Mouse (Mus musculus): ENCODE results near the gene Cltb.

The Cltb gene

GRCm38 (mm10) chr13:54565201-54565581 is 46.0 kb downstream of the Cltb start, which contains the start of gene 4833439L19Rik:
4833439L19Rik (minus strand) TSS chr13:54565435.
- in situ Hi-C loops (cut with MboI; ENCODE audit: low sequenced_read_pairs) = no loop called here

GRCm38 (mm10) chr13:54564232-54565200 is 46.6 kb downstream of the Cltb start:
- in situ Hi-C loops (cut with MboI; ENCODE audit: low sequenced_read_pairs) = no loop called here

DNA sequence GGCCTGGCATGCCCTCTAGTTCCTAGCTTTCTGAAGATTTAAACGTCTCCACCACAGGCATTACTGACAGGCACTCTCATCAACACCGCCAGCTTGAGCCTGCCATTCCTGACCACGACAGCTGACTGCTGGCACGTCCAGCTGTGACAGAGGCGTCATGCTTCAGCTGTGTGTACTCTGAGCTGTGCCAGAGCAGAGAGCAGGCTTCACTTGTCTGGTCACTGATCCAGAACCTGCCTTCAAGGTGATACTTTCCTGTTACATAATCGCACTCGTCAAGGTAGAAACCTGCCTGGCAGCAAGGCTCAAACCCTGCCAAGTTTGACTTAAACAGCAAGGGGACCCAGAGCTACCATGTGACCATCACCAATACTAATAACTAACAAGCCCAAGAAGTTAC is 48.6 kb downstream of the Cltb start:
- in situ Hi-C loops (cut with MboI; ENCODE audit: low sequenced_read_pairs) = no loop called here

DNA sequence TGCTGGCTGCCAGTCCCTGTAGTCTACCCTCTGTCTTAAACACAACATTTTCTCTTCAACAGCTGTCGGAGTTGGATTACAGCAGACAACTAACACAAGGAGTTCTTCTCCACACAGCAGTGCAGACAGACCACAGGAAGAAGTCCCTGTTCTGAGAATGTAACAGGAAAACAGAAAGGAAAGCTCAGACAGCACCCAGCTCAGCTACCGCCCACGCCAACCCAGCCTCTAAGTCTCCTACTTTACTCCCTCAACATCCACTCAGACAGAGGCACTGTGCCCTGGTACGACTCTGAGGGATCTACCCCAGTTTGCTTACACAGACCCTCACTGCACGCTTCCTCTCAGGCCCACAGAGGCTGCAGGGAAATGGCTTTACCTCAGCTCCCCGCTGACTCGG is 50.5 kb downstream of the Cltb start:
- in situ Hi-C loops (cut with MboI; ENCODE audit: low sequenced_read_pairs) = no loop called here

- in situ Hi-C loops (cut with MboI; ENCODE audit: low sequenced_read_pairs) = no loop called here
Measured at GRCm38 (mm10) chr13:54559656-54560055, 51.5 kb downstream of the Cltb start.

DNA sequence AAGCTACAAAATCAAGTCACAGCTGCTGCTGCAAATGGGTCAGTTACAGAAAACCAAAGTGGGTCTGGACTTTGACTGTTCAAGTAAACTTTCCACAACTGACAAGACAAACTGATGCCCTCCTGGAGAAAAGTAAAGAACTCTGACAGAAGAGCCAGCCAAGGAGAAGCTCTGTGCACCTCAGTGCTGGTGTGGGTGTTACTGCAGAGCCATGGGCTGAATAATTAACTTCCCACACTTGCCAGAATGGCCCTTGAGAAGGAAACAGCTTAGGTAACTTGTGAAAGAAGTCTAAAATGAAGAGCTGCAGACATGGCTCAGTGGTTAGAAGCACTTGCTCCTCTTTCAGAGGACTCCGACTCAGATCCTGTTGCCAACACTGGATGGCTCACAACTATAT is 53.5 kb downstream of the Cltb start:
- in situ Hi-C loops (cut with MboI; ENCODE audit: low sequenced_read_pairs) = no loop called here

- in situ Hi-C loops (cut with MboI; ENCODE audit: low sequenced_read_pairs) = no loop called here
Measured at GRCm38 (mm10) chr13:54556796-54557195, 54.3 kb downstream of the Cltb start.

DNA sequence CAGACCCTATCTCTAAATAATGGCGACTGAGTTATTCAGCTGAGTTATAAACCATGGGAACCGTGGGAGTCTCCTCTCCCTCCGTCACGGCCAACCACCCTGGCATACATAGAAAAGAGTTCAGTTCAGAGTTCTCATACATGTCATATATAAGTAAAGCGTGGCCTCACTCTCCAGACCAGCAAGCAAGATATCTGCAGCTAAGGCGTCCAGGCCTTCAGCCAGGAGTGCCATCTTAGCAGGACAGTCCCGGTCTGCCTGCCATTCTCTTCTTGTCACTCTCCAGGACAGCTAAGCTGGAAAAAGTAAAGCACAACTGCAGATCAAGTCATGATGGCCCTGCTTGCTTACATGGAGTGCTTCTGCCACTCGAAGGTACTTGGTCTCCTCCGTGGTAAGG is 55.0 kb downstream of the Cltb start:
- in situ Hi-C loops (cut with MboI; ENCODE audit: low sequenced_read_pairs) = no loop called here

DNA sequence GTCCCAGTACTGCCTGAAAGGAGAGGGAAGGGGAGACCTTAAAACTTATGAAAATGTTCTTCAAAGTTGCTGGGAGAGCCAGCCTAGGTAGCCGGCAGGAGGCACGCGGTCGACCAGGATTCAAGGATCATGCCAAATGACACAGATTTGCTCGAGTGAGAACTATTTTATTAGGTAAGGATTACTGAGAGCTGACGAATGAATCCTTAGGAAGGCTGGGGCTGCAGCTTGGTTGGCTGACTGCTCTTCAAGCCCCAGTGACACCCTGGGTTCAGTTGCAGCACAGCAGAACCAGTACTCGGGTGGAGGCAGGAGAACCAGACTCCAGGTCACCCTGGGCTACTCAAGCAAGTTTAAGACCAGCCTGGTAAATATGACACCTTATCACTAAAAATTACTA is 63.1 kb downstream of the Cltb start:
- in situ Hi-C loops (cut with MboI; ENCODE audit: low sequenced_read_pairs) = no loop called here

Data from CH12F3 (cell line).